9 mouse cellular contexts compared by ENCODE assay signal in genomic region chr17:32388370-32389100, GRCm38 (mm10). TPM values are rescaled to one million over a fixed set of nuclear protein-coding genes. Genes with fewer than 3 reads are reported as not detected.
DNase-seq lines count a peak whose midpoint lies in the region; ATAC-seq and TF ChIP-seq lines count a peak whose summit lies in the region.
"Had no signal": no experiment of that assay in that cellular context is flagged by ENCODE, and none has a peak within 500 bp of the region (broad histone marks: within the 10 kb centered on the region; RNA-seq: fewer than 3 reads in every experiment).

No protein-coding gene starts in this region.

- peak; percentile 53 for ATAC-seq in embryonic facial prominence, embryonic 11.5 days (replicated peaks; ENCODE audit: insufficient number of reproducible peaks, low FRiP score, low TSS enrichment, low read depth)
- peak; percentile 66 for ATAC-seq in hindbrain, embryonic 15.5 days (ENCODE audit: low FRiP score, low read depth)
- ATAC-seq in midbrain, embryonic 16.5 days: peak; percentile 69

- no peak for TF ChIP-seq CTCF in MEL (IDR thresholded peaks at IDR 0.05 in 2 of 3, conservative IDR thresholded peaks at IDR 0.05 in 1 of 3; ENCODE audit: control insufficient read depth in 1 of 3, insufficient read depth in 1 of 3, low read depth in 2 of 3, low read length in 3 of 3, poor library complexity in 1 of 3, severe bottlenecking in 1 of 3)
- no peak for TF ChIP-seq CTCF in liver, adult 2 months (IDR thresholded peaks at IDR 0.05; ENCODE audit: low read depth, low read length)

- TF ChIP-seq POLR2A in MEL (IDR thresholded peaks at IDR 0.05; ENCODE audit: control insufficient read depth in 1 of 2, insufficient read depth in 1 of 2, low read depth in 1 of 2, low read length in 2 of 2, poor library complexity in 1 of 2): no peak
- no peak for TF ChIP-seq POLR2A in liver, adult 2 months (IDR thresholded peaks at IDR 0.05; ENCODE audit: extremely low read depth, insufficient read depth, low read length)

- under 1% methylated on average over 38 of the region's 39 CpGs for WGBS in embryonic facial prominence, embryonic 11.5 days
- WGBS in hindbrain, embryonic 15.5 days: 1% methylated on average over 33 of the region's 39 CpGs
- WGBS in liver, adult 2 months: 7% methylated on average over 35 of the region's 39 CpGs
- under 1% methylated on average over 34 of the region's 39 CpGs for WGBS in midbrain, embryonic 16.5 days

- peaks cover 0 to 6% of the 10 kb centered on the region in 2 experiments; a peak in 1 of 4 replicates for H3K4me1 ChIP-seq in MEL (ENCODE audit: control insufficient read depth in 1 of 2, insufficient read depth in 2 of 2, low read length in 2 of 2)
- no peaks in the 10 kb centered on the region for H3K4me1 ChIP-seq in embryonic facial prominence, embryonic 11.5 days (ENCODE audit: control insufficient read depth, insufficient read depth, low read length)
- peaks cover 23% of the 10 kb centered on the region for H3K4me1 ChIP-seq in hindbrain, embryonic 15.5 days (replicated peaks)
- no peaks in the 10 kb centered on the region for H3K4me1 ChIP-seq in liver, adult 2 months (ENCODE audit: control insufficient read depth, insufficient read depth, low read length)
- peaks cover 9% of the 10 kb centered on the region; the same call in 1 of the 2 replicates for H3K4me1 ChIP-seq in midbrain, embryonic 16.5 days (ENCODE audit: control insufficient read depth, insufficient read depth, low read length)

- peak overlapping the region; percentile 97 for H3K4me2 ChIP-seq in embryonic facial prominence, embryonic 11.5 days (ENCODE audit: low read depth, low read length)
- H3K4me2 ChIP-seq in hindbrain, embryonic 15.5 days: peak overlapping the region; percentile 96
- H3K4me2 ChIP-seq in midbrain, embryonic 16.5 days (ENCODE audit: low read length): peak overlapping the region; percentile 73

- no peaks in the 10 kb centered on the region for H3K27me3 ChIP-seq in MEL (ENCODE audit: control insufficient read depth in 1 of 2, insufficient read depth in 2 of 2, low read length in 2 of 2)
- peaks cover 20% of the 10 kb centered on the region for H3K27me3 ChIP-seq in embryonic facial prominence, embryonic 11.5 days (ENCODE audit: control insufficient read depth, insufficient read depth, low read length)
- H3K27me3 ChIP-seq in hindbrain, embryonic 15.5 days: peaks cover 31% of the 10 kb centered on the region
- H3K27me3 ChIP-seq in liver, adult 2 months (ENCODE audit: control insufficient read depth, insufficient read depth, low read length): no peaks in the 10 kb centered on the region
- peaks cover 28% of the 10 kb centered on the region for H3K27me3 ChIP-seq in midbrain, embryonic 16.5 days (ENCODE audit: control insufficient read depth, insufficient read depth, low read depth, low read length)

- intact Hi-C loops in heart, postnatal 36 days (cut with DNase I): loop anchor here (2.0 to 5.0 kb wide), 2 partner anchors 24 to 36 kb away; partner anchors contain the start of gene Akap8l

- H3K4me3 ChIP-seq in MEL (ENCODE audit: control insufficient read depth in 1 of 2, insufficient read depth in 1 of 2, low read depth in 2 of 2, low read length in 2 of 2): peak overlapping the region; percentile 81 to 96
- H3K4me3 ChIP-seq in embryonic facial prominence, embryonic 11.5 days (ENCODE audit: low read depth, low read length): peak overlapping the region; percentile 73
- peak overlapping the region; percentile 75 for H3K4me3 ChIP-seq in hindbrain, embryonic 15.5 days
- H3K4me3 ChIP-seq in liver, adult 2 months (ENCODE audit: insufficient read depth, low read depth, low read length): peak overlapping the region; percentile 99
- H3K4me3 ChIP-seq in midbrain, embryonic 16.5 days (ENCODE audit: low read depth, low read length): peak overlapping the region; percentile 76

- DNase-seq in heart, adult 9 months (ENCODE audit: low spot score in 2 of 2): peak; percentile 31 to 50
- DNase-seq in heart, postnatal 36 days: no peak
- peak; percentile 24 for DNase-seq in MEL (ENCODE audit: low read depth, low spot score)
- no peak for DNase-seq in embryonic facial prominence, embryonic 11.5 days (ENCODE audit: low spot score)
- no peak for DNase-seq in liver, adult 2 months (ENCODE audit: extremely low read depth, low read depth, low spot score)
- DNase-seq in ovary, postnatal 10 days (ENCODE audit: low spot score): no peak

- H3K9me3 ChIP-seq in MEL (replicated peaks; ENCODE audit: insufficient read depth, low read length): no peaks in the 10 kb centered on the region
- no peaks in the 10 kb centered on the region for H3K9me3 ChIP-seq in embryonic facial prominence, embryonic 11.5 days (replicated peaks; ENCODE audit: control insufficient read depth, low read length)
- no peaks in the 10 kb centered on the region for H3K9me3 ChIP-seq in hindbrain, embryonic 15.5 days
- no peaks in the 10 kb centered on the region for H3K9me3 ChIP-seq in midbrain, embryonic 16.5 days (replicated peaks; ENCODE audit: control insufficient read depth, low read length, poor library complexity, severe bottlenecking)

- no peak overlapping the region for H3K27ac ChIP-seq in MEL (ENCODE audit: control insufficient read depth, low read depth, low read length)
- no peak overlapping the region; the same call in 1 of the 2 replicates for H3K27ac ChIP-seq in embryonic facial prominence, embryonic 11.5 days (replicated peaks; ENCODE audit: low read depth, low read length)
- peak overlapping the region; percentile 84 for H3K27ac ChIP-seq in hindbrain, embryonic 15.5 days (replicated peaks)
- H3K27ac ChIP-seq in liver, adult 2 months (replicated peaks; ENCODE audit: insufficient read depth, low read depth, low read length): no peak overlapping the region
- H3K27ac ChIP-seq in midbrain, embryonic 16.5 days (ENCODE audit: low read length): peak overlapping the region; percentile 77

- peak overlapping the region; percentile 71 for H3K9ac ChIP-seq in MEL (ENCODE audit: control insufficient read depth, low read depth, low read length, poor library complexity, severe bottlenecking)
- H3K9ac ChIP-seq in embryonic facial prominence, embryonic 11.5 days (replicated peaks; ENCODE audit: low read length): peak overlapping the region; percentile 79
- peak overlapping the region; percentile 95 for H3K9ac ChIP-seq in hindbrain, embryonic 15.5 days
- H3K9ac ChIP-seq in liver, adult 2 months (ENCODE audit: low read depth, low read length): peak overlapping the region; percentile 84
- H3K9ac ChIP-seq in midbrain, embryonic 16.5 days (ENCODE audit: low read depth, low read length): peak overlapping the region; percentile 95

- no peaks in the 10 kb centered on the region for H3K36me3 ChIP-seq in MEL (ENCODE audit: control insufficient read depth in 1 of 2, insufficient read depth in 2 of 2, low read length in 2 of 2)
- H3K36me3 ChIP-seq in embryonic facial prominence, embryonic 11.5 days (replicated peaks; ENCODE audit: control insufficient read depth, insufficient read depth, low read depth, low read length): no peaks in the 10 kb centered on the region
- peaks cover 19% of the 10 kb centered on the region for H3K36me3 ChIP-seq in hindbrain, embryonic 15.5 days
- H3K36me3 ChIP-seq in liver, adult 2 months (ENCODE audit: control insufficient read depth, insufficient read depth, low read length): no peaks in the 10 kb centered on the region
- H3K36me3 ChIP-seq in midbrain, embryonic 16.5 days (ENCODE audit: control insufficient read depth, insufficient read depth, low read length): peaks cover 8% of the 10 kb centered on the region

- TF ChIP-seq RAD21 in MEL (IDR thresholded peaks at IDR 0.05; ENCODE audit: low read depth, low read length): no peak

- H3K79me2 ChIP-seq in MEL (ENCODE audit: control insufficient read depth, insufficient read depth, low read length, poor library complexity): no peaks in the 10 kb centered on the region; the same call in 1 of the 2 replicates
- no peaks in the 10 kb centered on the region for H3K79me2 ChIP-seq in liver, adult 2 months (ENCODE audit: control insufficient read depth, insufficient read depth, low read length)

- TF ChIP-seq EP300 in MEL (IDR thresholded peaks at IDR 0.05; ENCODE audit: low read depth in 1 of 2, low read length in 2 of 2): no peak

RNA-seq across cellular contexts. Expression of gene Wiz, which starts 0.7 kb away (rescaled TPM):
- 10 to 100 TPM; 18.9 to 19.1 TPM for total RNA-seq in heart, postnatal 36 days (2021)
- 4.4 and 5.6 TPM in 2 replicates for total RNA-seq in MEL (2012; rRNA removed)
- polyA plus RNA-seq in MEL (2012; ENCODE audit: insufficient read depth in 1 of 2, insufficient read length in 2 of 2, low read depth in 1 of 2, low replicate concordance in 2 of 2, missing spikeins in 1 of 2): 10 to 100 TPM in 1 of 2 experiments, not detected in 1; 44.1 TPM
- 27.5 and 31.9 TPM in 2 replicates for polyA plus RNA-seq in embryonic facial prominence, embryonic 11.5 days (2014; fragmentation: Nextera tagmentation; extraction: Ambion mirVana)
- polyA plus RNA-seq in hindbrain, embryonic 15.5 days (2015; fragmentation: Nextera tagmentation; extraction: Ambion mirVana): 38.7 and 45.8 TPM in 2 replicates
- total RNA-seq in liver, adult 2 months (2014; rRNA removed): 1.8 and 2.7 TPM in 2 replicates
- 10.4 and 14.0 TPM in 2 replicates for polyA plus RNA-seq in liver, adult 2 months (2012; rRNA removed)
- polyA plus RNA-seq in midbrain, embryonic 16.5 days (2015; fragmentation: Nextera tagmentation; extraction: Ambion mirVana): 41.3 and 41.4 TPM in 2 replicates

RNA-seq across cellular contexts. Expression of gene Rasal3, which starts 14.8 kb away (rescaled TPM):
- total RNA-seq in heart, postnatal 36 days (2021): under 1 TPM; 0.60 to 0.97 TPM
- total RNA-seq in MEL (2012; rRNA removed): 0.04 TPM in 1 of 2 replicates, not detected in the other
- polyA plus RNA-seq in MEL (2012; ENCODE audit: insufficient read depth in 1 of 2, insufficient read length in 2 of 2, low read depth in 1 of 2, low replicate concordance in 2 of 2, missing spikeins in 1 of 2): under 1 TPM in 1 of 2 experiments, not detected in 1; 0.04 TPM
- 0.63 and 0.77 TPM in 2 replicates for polyA plus RNA-seq in embryonic facial prominence, embryonic 11.5 days (2014; fragmentation: Nextera tagmentation; extraction: Ambion mirVana)
- 0.42 and 0.65 TPM in 2 replicates for polyA plus RNA-seq in hindbrain, embryonic 15.5 days (2015; fragmentation: Nextera tagmentation; extraction: Ambion mirVana)
- 0.81 and 0.83 TPM in 2 replicates for total RNA-seq in liver, adult 2 months (2014; rRNA removed)
- 1.2 and 1.6 TPM in 2 replicates for polyA plus RNA-seq in liver, adult 2 months (2012; rRNA removed)
- polyA plus RNA-seq in midbrain, embryonic 16.5 days (2015; fragmentation: Nextera tagmentation; extraction: Ambion mirVana): 0.55 and 1.0 TPM in 2 replicates

RNA-seq across cellular contexts. Expression of gene Pglyrp2, which starts 35.4 kb away (rescaled TPM):
- total RNA-seq in heart, postnatal 36 days (2021): not detected
- total RNA-seq in MEL (2012; rRNA removed): 1.8 and 2.5 TPM in 2 replicates
- 1 to 10 TPM in 1 of 2 experiments, not detected in 1; 3.5 TPM for polyA plus RNA-seq in MEL (2012; ENCODE audit: insufficient read depth in 1 of 2, insufficient read length in 2 of 2, low read depth in 1 of 2, low replicate concordance in 2 of 2, missing spikeins in 1 of 2)
- not detected in 2 replicates for polyA plus RNA-seq in embryonic facial prominence, embryonic 11.5 days (2014; fragmentation: Nextera tagmentation; extraction: Ambion mirVana)
- polyA plus RNA-seq in hindbrain, embryonic 15.5 days (2015; fragmentation: Nextera tagmentation; extraction: Ambion mirVana): not detected in 2 replicates
- 69.5 and 141 TPM in 2 replicates for total RNA-seq in liver, adult 2 months (2014; rRNA removed)
- 198 and 251 TPM in 2 replicates for polyA plus RNA-seq in liver, adult 2 months (2012; rRNA removed)
- polyA plus RNA-seq in midbrain, embryonic 16.5 days (2015; fragmentation: Nextera tagmentation; extraction: Ambion mirVana): not detected in 2 replicates
- total RNA-seq: left cerebral cortex, adult 18-20 months had no signal

RNA-seq across cellular contexts. Expression of gene Akap8l, which starts 38.1 kb away (rescaled TPM):
- total RNA-seq in heart, postnatal 36 days (2021): 10 to 100 TPM; 44.5 to 55.7 TPM
- total RNA-seq in MEL (2012; rRNA removed): 34.1 and 40.0 TPM in 2 replicates
- polyA plus RNA-seq in MEL (2012; ENCODE audit: insufficient read depth in 1 of 2, insufficient read length in 2 of 2, low read depth in 1 of 2, low replicate concordance in 2 of 2, missing spikeins in 1 of 2): 10 to 100 TPM in 1 of 2 experiments, not detected in 1; 63.8 TPM
- polyA plus RNA-seq in embryonic facial prominence, embryonic 11.5 days (2014; fragmentation: Nextera tagmentation; extraction: Ambion mirVana): 44.3 and 56.2 TPM in 2 replicates
- polyA plus RNA-seq in hindbrain, embryonic 15.5 days (2015; fragmentation: Nextera tagmentation; extraction: Ambion mirVana): 161 and 171 TPM in 2 replicates
- 25.2 and 26.7 TPM in 2 replicates for total RNA-seq in liver, adult 2 months (2014; rRNA removed)
- 40.5 and 62.0 TPM in 2 replicates for polyA plus RNA-seq in liver, adult 2 months (2012; rRNA removed)
- 160 and 166 TPM in 2 replicates for polyA plus RNA-seq in midbrain, embryonic 16.5 days (2015; fragmentation: Nextera tagmentation; extraction: Ambion mirVana)

Comparison
In these comparisons a context has a peak if more than half of its experiments do, and no peak if none do; other contexts are left out.
1. DNase-seq: peak in heart, adult 9 months (2 of 2) and MEL (single experiment); none in heart, postnatal 36 days (0 of 2), embryonic facial prominence, embryonic 11.5 days (single experiment), liver, adult 2 months (single experiment) and ovary, postnatal 10 days (single experiment).
2. H3K27ac ChIP-seq: peak in hindbrain, embryonic 15.5 days (single experiment) and midbrain, embryonic 16.5 days (single experiment); none in MEL (single experiment), embryonic facial prominence, embryonic 11.5 days (single experiment) and liver, adult 2 months (single experiment).
3. RNA of gene Pglyrp2, which starts 35.4 kb away (polyA plus RNA-seq): 198 to 251 TPM in liver, adult 2 months; 3.5 TPM in MEL, not detected in embryonic facial prominence, embryonic 11.5 days, not detected in hindbrain, embryonic 15.5 days and not detected in midbrain, embryonic 16.5 days; every median in the first group is over 10 times any median in the second.
4. Peak in every context shown above with its lines, with median percentiles within 50 percentile points of each other: H3K4me3 ChIP-seq, H3K9ac ChIP-seq, ATAC-seq and H3K4me2 ChIP-seq.